Mouse (Mus musculus): ENCODE data around the gene Wdr62. TPM values are rescaled to one million over a fixed set of nuclear protein-coding genes. Genes with fewer than 3 reads are reported as not detected.
"Not testable (repeated sequence)": the region's sequence is repeated elsewhere in the genome, so short reads cannot be mapped to it uniquely, and the experiment has no call there.

Gene Wdr62
- polyA plus RNA-seq, 1 experiment: 28.2 TPM

- no peak for DNase-seq (ENCODE audit: low read depth)
Observed at GRCm38 (mm10) chr7:30265531-30265930, 14.7 kb downstream of the Wdr62 start.

DNA sequence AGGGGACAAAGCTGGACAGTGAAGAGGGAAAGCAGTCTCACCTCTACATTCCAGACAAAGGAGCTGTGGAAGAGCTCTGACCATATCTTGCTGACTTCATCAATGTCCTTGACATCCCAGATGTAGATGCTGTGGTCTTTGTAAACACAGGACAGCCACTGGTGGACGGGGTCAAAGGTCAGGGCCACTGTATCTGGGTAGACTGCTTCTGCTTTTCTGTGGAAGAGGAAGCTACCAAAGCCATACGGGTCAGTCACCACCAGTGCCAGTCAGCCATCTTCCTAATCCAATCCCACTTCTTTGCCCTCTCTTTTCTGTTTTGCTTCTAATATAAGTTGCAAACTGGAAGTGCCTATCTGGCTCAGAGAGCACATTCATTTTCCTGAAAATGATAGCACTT lies 15.2 kb downstream of the Wdr62 start:
- no peak for DNase-seq (ENCODE audit: low read depth)

DNA sequence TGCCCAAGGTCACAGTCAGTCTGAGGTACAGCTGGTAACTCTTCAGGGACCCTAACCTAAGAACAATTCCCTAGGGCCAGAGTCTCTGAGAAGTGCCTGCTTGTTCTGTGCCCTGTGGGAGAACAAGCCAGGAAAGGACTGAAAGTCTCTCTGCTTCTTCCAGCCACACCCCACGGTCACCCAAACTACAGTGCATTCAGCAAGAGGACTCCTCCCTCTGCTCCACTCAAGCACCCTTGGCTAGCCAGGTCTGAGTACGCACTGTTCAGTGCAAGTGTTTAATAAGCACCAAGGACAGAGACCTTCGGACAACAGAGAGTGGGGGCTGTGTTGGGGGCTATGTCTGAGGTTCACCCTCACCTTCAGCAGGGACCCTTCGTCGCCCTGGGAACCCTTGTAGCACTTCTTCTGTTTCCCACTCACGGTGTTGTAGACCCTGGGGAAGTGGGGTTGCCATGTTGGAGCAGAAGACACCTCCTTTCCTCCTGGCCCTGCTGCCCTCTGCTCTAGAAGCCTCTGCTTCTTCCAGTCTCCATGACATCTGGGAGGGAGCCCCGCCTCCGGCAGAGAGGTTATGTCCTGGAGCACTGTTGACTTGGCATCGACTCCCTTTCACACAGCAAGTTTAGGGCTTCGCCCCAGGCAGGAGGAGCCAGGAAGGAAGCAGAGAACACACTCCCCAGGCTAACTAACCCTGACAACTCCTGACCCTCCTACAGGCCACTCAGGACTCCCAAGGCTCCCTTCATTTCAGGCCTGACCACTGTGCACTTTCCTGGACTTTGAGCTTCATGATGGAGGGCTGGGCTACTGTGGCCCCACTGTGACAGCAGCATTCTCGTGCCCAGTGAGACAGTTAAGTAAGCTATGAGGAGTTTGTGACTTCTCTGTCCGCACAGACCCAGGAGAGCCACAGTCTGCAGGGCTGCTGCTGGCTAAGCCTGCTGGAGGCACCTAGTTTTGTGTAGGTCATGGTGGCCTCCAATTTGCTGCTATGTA lies 28.0 kb downstream of the Wdr62 start:
- DNase-seq (ENCODE audit: low read depth): no peak

DNA sequence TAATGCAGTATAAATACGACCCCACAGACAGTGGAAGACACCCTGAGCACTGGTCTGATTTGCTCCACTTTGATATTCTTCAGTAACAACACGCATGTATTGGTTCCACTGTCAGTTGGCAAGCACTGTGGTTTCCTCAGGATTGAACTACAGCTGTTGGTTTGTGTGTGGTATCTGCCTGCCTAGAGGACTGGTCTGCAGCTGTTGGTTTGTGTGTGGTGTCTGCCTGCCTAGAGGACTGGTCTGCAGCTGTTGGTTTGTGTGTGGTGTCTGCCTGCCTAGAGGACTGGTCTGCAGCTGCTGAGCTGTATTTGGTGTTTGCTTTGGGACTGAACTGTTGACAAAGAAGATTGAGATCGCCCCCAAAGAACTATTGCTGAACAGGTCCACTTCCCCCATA lies 42.8 kb downstream of the Wdr62 start:
- not testable (repeated sequence) for DNase-seq (ENCODE audit: low read depth)

- no peak for DNase-seq (ENCODE audit: low read depth)
Observed at GRCm38 (mm10) chr7:30235625-30236024, 44.6 kb downstream of the Wdr62 start, which contains the start of gene Ovol3. Ovol3 (minus strand) TSS chr7:30235725.

DNA sequence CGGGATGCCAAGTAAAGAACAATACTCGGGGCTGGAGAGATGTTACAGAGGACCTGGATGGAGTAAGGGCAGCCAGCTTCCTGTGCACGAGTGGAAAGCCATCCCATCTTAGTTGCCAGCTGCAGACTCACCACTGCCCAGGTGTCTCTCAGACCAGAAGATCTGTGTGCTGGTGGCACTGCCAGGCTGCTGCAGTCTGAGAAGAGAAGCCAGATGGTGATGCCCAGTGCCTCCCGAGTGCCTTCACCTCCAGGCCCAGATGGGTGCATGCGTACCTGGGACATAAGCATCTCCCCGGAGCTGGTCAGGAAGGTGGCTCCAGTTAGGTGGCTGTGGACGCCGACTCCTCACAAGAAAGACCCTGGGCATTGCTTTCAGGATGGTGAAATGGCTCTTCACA lies 45.1 kb downstream of the Wdr62 start:
- DNase-seq (ENCODE audit: low read depth): no peak

GRCm38 (mm10) chr7:30234276-30234858 lies 45.9 kb downstream of the Wdr62 start:
- no peak for DNase-seq (ENCODE audit: low read depth)

DNA sequence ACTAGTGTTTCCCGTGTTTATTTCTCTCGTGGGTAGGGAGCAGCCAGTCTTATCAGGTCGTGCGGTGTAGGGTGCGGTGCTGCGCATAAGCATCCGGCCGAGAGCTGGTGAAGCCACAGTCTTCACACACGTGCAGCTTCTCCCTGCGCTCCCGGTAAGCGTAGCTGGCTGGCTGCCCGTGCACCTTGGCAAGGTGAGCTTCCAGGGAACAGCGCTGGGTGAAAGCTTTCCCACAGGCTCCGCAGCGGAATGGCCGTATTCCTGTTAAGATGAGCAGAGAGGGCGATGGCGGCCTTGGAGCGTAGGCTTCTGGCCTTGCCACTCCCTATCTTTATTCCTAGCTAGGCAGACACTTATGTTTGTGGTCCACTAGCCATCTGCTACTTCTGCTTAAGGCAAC lies 46.8 kb downstream of the Wdr62 start:
- DNase-seq (ENCODE audit: low read depth): no peak

DNA sequence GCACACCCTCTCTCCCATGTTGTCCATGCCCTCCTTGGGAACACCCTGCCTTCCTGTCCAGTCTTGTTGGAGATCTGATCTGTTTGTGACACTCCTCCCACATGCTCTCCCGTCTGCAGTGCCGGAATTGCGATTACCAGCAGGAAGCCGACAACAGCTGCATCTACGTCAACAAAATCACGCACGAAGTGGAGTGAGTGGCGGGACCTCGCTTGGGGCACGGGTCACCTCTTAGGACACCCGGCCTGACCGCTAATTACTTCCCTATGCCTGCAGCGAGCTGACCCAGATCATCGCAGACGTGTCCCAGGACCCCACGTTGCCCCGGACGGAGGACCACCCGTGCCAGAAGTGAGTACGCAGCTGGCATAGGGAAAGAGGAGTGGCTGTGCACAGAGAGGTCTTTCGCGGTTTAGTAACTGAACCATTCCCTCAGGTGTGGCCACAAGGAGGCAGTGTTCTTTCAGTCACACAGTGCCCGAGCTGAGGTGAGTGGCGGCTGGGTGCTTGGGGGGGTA lies 47.5 kb downstream of the Wdr62 start:
- DNase-seq (ENCODE audit: low read depth): no peak

- DNase-seq (ENCODE audit: low read depth): peak; percentile 89
Observed at GRCm38 (mm10) chr7:30231669-30232454, 48.4 kb downstream of the Wdr62 start, which contains the start of the genes Polr2i and Tbcb. Polr2i (plus strand) TSS chr7:30231948. Tbcb (minus strand) TSS chr7:30232272.

- no peak for DNase-seq (ENCODE audit: low read depth)
Observed at GRCm38 (mm10) chr7:30231328-30231668, 48.9 kb downstream of the Wdr62 start.

- no peak for DNase-seq (ENCODE audit: low read depth)
Observed at GRCm38 (mm10) chr7:30224206-30224605, 56.0 kb downstream of the Wdr62 start.

- DNase-seq (ENCODE audit: low read depth): no peak
Observed at GRCm38 (mm10) chr7:30222205-30222604, 58.0 kb downstream of the Wdr62 start.

GRCm38 (mm10) chr7:30221433-30221832 lies 58.8 kb downstream of the Wdr62 start:
- no peak for DNase-seq (ENCODE audit: low read depth)

DNA sequence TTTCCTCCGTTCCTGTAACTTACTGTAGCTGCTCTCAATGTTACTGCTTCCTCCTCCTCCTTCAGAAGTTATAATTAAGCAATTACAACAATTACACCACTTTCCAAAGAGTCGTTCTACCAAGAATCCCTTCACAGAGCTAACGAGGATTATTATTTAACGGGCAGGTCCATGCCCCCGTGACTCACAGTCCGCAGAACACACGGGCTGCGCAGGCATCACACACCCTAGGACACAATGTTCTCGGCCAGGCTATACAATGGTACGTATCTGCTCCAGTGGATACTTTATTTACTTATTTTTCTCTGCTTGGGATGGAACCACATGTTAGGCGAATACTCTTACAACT lies 60.2 kb downstream of the Wdr62 start:
- DNase-seq (ENCODE audit: low read depth): no peak

GRCm38 (mm10) chr7:30219293-30220007 lies 60.8 kb downstream of the Wdr62 start:
- no peak for DNase-seq (ENCODE audit: low read depth)

DNA sequence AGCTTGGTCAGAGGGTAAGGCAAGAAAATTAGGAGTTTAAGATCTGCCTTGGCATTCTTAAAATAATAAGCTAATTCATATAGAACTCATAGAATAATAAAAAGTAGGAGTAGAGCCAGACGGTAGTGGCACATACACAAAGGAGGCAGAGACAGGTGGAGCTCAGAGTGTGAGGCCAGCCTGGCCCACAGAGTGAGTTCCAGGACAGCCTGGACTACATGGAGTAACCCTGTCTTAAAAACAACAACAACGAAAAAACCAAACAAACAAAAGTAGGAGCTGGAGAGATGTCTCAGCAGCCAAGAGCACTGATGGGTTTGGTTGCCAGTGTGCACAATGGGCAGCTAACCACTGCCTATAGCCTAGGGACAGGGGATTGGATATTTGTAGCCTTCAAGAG lies 62.9 kb downstream of the Wdr62 start:
- DNase-seq (ENCODE audit: low read depth): no peak

- DNase-seq (ENCODE audit: low read depth): no peak
Observed at GRCm38 (mm10) chr7:30216723-30217151, 63.5 kb downstream of the Wdr62 start.

GRCm38 (mm10) chr7:30215875-30216274 lies 64.3 kb downstream of the Wdr62 start:
- DNase-seq (ENCODE audit: low read depth): no peak

DNA sequence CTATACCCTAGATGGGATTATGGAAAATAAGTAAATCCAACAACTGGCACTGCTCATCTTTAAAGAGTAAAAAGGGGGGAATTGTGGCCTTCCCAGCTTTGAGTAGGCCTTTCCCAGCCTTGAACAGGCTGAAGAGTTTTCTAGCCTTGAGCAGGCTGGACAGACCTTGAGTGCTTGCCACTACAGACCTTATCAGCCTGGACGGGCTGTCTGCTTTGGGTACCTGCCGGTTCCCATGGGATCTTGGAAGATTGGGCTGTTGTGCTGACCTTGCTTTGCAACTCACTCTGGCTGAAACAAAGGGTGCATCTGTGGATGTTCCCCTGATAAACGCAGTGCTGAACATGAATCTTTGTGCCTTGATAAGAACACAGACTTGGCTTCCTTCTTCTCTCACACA lies 66.3 kb downstream of the Wdr62 start:
- no peak for DNase-seq (ENCODE audit: low read depth)

GRCm38 (mm10) chr7:30211025-30211424 lies 69.2 kb downstream of the Wdr62 start:
- no peak for DNase-seq (ENCODE audit: low read depth)
